Mouse (Mus musculus): ENCODE results near the gene Asb17.
"Not testable (repeated sequence)": the region's sequence is repeated elsewhere in the genome, so short reads cannot be mapped to it uniquely, and the experiment has no call there.

DNA sequence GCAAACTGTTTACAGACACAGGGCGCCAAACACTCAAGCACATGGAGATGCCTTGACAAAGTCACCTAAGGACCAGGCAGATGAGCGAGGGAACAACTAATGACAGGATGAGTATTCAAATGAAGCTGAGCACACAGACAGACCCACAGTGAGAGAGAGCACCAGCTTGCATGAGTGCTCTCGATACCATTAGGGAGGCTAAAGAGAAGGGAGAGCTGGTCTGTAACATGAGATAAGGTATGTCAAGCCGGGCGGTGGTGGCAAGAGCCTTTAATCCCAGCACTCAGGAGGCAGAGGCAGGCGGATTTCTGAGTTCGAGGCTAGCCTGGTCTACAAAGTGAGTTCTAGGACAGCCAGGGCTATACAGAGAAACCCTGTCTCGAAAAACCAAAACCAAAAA is 16.4 kb downstream of the Asb17 start:
- TF ChIP-seq CTCF (IDR thresholded peaks at IDR 0.05; ENCODE audit: extremely low read depth, insufficient read depth, insufficient read length, insufficient replicate concordance); POLR2A (IDR thresholded peaks at IDR 0.05; ENCODE audit: low read depth, low read length): not testable (repeated sequence)
